Mouse (Mus musculus): ENCODE results near the gene Gm10197. TPM values are rescaled to one million over a fixed set of nuclear protein-coding genes. Genes with fewer than 3 reads are reported as not detected.

The Gm10197 gene
- polyA plus RNA-seq, 1 experiment from 2014 or later, result 32.0 TPM

DNA sequence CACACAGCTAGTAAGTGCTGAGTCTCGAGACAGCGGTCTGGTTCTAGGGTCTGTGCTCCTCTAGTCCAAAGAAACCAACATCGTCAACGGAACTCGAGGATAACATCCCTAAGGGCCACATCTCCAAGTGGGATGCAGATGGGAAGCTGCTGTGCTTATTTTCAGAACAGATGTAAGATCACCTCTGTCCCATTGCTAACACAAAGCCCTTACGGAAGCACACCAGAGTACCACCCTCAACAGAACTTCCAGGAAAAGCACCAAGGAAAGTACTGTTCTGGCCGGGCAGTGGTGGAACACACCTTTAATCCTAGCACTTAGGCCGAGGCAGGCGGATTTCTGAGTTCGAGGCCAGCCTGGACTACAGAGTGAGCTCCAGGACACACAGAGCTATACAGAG lies 6.9 kb upstream of the Gm10197 start:
- in situ Hi-C loops (cut with MboI; ENCODE audit: low pct_unique_long_range_greater_than_20kb), result loop anchor here (25.0 kb wide), 2 partner anchors 384 to 559 kb away; partner anchors contain the start of genes Bbip1 and Shoc2
- H3K27me3 ChIP-seq, result no peaks in the 10 kb centered on the region
- POLR2A ChIA-PET, result interaction anchor here (0.6 kb wide), 1 partner anchor 68 kb away, joined by 5 read pairs; the partner anchor contains the start of gene Mxi1
- DNase-seq (ENCODE audit: low read depth, low spot score), result no peak
- ATAC-seq, result no peak
- CTCF ChIA-PET, result interaction anchor here (1.0 to 2.2 kb wide), 4 partner anchors 8 to 131 kb away, joined by 3 to 6 read pairs (median 4); no protein-coding TSS in a partner anchor
- TF ChIP-seq CTCF (IDR thresholded peaks at IDR 0.05), result no peak

DNA sequence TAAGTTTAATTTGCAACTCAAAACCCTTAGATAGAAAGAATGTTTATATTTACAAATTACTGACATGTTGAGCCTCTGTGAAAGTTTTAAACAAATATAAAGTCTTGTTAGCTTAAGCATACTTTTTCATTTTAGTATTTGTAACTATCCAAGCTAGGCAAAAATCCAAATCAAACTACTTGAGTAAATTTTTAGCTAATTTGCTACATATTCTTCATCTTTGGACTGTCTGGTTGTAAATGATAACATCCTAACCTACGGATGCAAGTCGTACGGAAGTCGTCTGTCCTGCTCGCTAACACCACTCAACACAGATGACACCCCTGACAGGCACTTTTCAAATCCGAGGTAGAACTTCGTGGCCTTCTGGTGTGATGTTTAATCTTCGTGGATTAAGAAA lies 6.1 kb upstream of the Gm10197 start:
- no peak for ATAC-seq
- in situ Hi-C loops (cut with MboI; ENCODE audit: low pct_unique_long_range_greater_than_20kb), result loop anchor here (25.0 kb wide), 2 partner anchors 385 to 560 kb away; partner anchors contain the start of genes Bbip1 and Shoc2
- DNase-seq (ENCODE audit: low read depth, low spot score), result no peak
- no peaks in the 10 kb centered on the region for H3K27me3 ChIP-seq
- CTCF ChIA-PET, result interaction anchor here (1.0 to 2.2 kb wide), 4 partner anchors 9 to 130 kb away, joined by 3 to 6 read pairs (median 4); no protein-coding TSS in a partner anchor
- TF ChIP-seq CTCF (IDR thresholded peaks at IDR 0.05), result no peak
- POLR2A ChIA-PET, result interaction anchor here (1.4 kb wide), 1 partner anchor 52 kb away, joined by 3 read pairs; no protein-coding TSS in a partner anchor

DNA sequence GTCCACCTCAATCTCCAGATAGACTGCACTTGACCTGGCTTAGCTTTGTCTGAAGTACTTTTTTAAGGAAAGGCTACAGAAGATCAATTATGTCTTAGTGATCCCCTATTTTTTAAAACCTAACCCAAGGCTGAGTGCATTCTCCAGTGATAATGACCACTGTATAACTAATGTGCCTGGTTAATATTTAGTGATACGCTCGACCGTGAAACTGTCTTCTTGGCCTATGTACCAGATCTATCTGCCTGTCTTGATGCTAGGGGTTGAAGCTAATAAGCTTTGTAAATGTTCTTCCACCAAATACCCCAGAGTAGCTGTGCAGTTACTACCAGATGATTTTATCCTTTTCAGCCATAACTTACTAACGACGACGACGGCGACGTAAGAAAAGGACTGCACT lies 4.2 kb upstream of the Gm10197 start:
- ChIA-PET CTCF (interaction anchor here (1.0 kb wide), 3 partner anchors 36 to 128 kb away, joined by 3 read pairs; no protein-coding TSS in a partner anchor), POLR2A (interaction anchor here (0.9 to 1.1 kb wide), 2 partner anchors 10 to 37 kb away, joined by 3 read pairs; no protein-coding TSS in a partner anchor)
- no peaks in the 10 kb centered on the region for H3K27me3 ChIP-seq
- in situ Hi-C loops (cut with MboI; ENCODE audit: low pct_unique_long_range_greater_than_20kb), result loop anchor here (25.0 kb wide), 2 partner anchors 386 to 561 kb away; partner anchors contain the start of genes Bbip1 and Shoc2
- TF ChIP-seq CTCF (IDR thresholded peaks at IDR 0.05), result no peak
- ATAC-seq (peak; percentile 58), DNase-seq (ENCODE audit: low read depth, low spot score) (no peak)

DNA sequence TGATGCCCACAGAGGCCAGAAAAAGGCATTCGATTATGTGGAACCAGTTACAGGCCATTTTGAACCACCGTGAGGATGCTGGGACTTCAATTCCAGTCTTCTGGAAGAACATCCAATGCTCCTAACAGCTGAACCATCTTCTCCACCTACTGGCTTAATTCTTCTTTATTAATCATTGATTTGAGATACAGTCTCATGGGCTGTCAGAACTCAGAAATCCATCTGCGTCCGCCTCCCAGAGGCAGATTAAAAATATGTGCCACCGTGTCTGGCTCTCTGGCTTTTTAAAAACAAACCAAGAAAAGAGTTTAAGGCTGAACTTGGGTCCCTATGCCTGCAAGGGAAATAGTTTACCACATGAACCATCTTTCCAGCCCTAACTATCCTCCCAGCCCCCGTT lies 3.7 kb upstream of the Gm10197 start:
- no peak for TF ChIP-seq CTCF (IDR thresholded peaks at IDR 0.05)
- H3K27me3 ChIP-seq, result no peaks in the 10 kb centered on the region
- in situ Hi-C loops (cut with MboI; ENCODE audit: low pct_unique_long_range_greater_than_20kb), result loop anchor here (25.0 kb wide), 2 partner anchors 387 to 562 kb away; partner anchors contain the start of genes Bbip1 and Shoc2
- no peak for DNase-seq (ENCODE audit: low read depth, low spot score)
- POLR2A ChIA-PET, result interaction anchor here (0.9 to 1.1 kb wide), 2 partner anchors 9 to 37 kb away, joined by 3 read pairs; no protein-coding TSS in a partner anchor
- peak; percentile 9 for ATAC-seq
- CTCF ChIA-PET, result interaction anchor here (1.0 kb wide), 3 partner anchors 37 to 127 kb away, joined by 3 read pairs; no protein-coding TSS in a partner anchor

GRCm38 (mm10) chr19:53373570-53373969 lies 2.0 kb upstream of the Gm10197 start:
- POLR2A ChIA-PET, result interaction anchor here (0.6 to 0.7 kb wide), 4 partner anchors 53 to 402 kb away, joined by 3 to 10 read pairs (median 6); no protein-coding TSS in a partner anchor
- H3K27me3 ChIP-seq, result no peaks in the 10 kb centered on the region
- no peak for TF ChIP-seq CTCF (IDR thresholded peaks at IDR 0.05)
- in situ Hi-C loops (cut with MboI; ENCODE audit: low pct_unique_long_range_greater_than_20kb), result loop anchor here (5.0 to 25.0 kb wide), 2 partner anchors 41 to 361 kb away; no protein-coding TSS in a partner anchor
- DNase-seq (ENCODE audit: low read depth, low spot score) (no peak), ATAC-seq (no peak)
- CTCF ChIA-PET, result no interaction called here

- no peak for TF ChIP-seq CTCF (IDR thresholded peaks at IDR 0.05)
- CTCF ChIA-PET, result interaction anchor here (0.8 to 3.6 kb wide), 10 partner anchors 10 to 362 kb away, joined by 3 to 20 read pairs (median 4); no protein-coding TSS in a partner anchor
- POLR2A ChIA-PET, result interaction anchor here (0.7 to 1.3 kb wide), 4 partner anchors 10 to 40 kb away, joined by 3 to 6 read pairs (median 4); no protein-coding TSS in a partner anchor
- DNase-seq (ENCODE audit: low read depth, low spot score) (no peak), ATAC-seq (peak; percentile 68)
- no peaks in the 10 kb centered on the region for H3K27me3 ChIP-seq
- in situ Hi-C loops (cut with MboI; ENCODE audit: low pct_unique_long_range_greater_than_20kb), result loop anchor here (5.0 to 25.0 kb wide), 2 partner anchors 38 to 358 kb away; no protein-coding TSS in a partner anchor
These were observed 1.3 kb downstream of the Gm10197 start for GRCm38 (mm10) chr19:53370233-53370632.

DNA sequence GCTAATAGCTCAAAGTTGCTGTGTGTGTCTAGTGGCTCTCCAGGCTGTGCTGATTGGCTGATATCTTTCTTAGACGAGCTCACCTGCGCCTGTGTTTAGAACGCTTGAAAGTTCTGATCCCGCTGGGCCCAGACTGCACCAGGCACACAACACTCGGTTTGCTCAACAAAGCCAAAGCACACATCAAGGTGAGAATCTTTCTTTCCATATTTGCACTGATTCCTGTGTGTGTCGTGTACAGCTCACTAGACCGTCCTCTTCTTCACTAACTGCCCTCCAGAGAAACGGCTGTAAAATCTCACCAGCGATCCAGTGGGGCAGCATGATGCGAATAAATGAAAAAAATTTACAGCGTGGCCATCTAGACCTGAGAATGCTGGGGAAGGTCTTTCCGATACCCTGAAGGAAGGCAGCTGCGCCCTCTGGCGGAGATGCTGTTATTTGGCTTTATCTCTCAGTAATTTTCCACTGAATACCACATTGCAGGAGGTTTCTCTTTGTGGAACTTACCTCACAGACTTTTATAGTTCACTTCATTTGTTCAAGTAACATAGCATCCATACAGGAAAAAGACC lies 2.0 kb downstream of the Gm10197 start:
- POLR2A ChIA-PET, result interaction anchor here (0.7 to 1.3 kb wide), 5 partner anchors 11 to 44 kb away, joined by 3 to 6 read pairs (median 3); no protein-coding TSS in a partner anchor
- peak; percentile 88 for TF ChIP-seq CTCF (IDR thresholded peaks at IDR 0.05)
- DNase-seq (ENCODE audit: low read depth, low spot score) (no peak), ATAC-seq (peak; percentile 68)
- in situ Hi-C loops (cut with MboI; ENCODE audit: low pct_unique_long_range_greater_than_20kb), result loop anchor here (5.0 to 25.0 kb wide), 2 partner anchors 37 to 357 kb away; no protein-coding TSS in a partner anchor
- H3K27me3 ChIP-seq, result no peaks in the 10 kb centered on the region
- CTCF ChIA-PET, result interaction anchor here (0.7 to 3.6 kb wide), 14 partner anchors 10 to 255 kb away, joined by 3 to 20 read pairs (median 3); no protein-coding TSS in a partner anchor

DNA sequence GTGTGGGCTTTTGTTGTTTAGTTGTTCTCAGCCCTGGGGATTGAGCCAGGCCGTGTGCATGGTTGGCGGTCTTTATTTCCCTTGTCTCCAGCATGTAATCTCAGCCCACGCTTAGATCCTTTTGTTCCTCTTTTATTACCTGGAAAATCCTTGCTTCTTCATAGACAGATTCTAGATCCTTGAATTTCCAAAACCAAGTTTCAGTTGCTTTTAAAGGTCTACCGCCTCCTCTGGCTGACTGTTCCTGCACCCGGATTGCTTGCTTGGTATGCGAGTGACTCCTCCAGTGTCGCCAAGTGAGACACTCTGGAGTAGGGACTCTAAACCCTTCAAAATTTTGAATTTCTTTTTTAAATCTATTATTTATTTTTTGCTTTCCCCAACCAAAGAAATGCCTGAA lies 4.7 kb downstream of the Gm10197 start:
- no peak for ATAC-seq
- POLR2A ChIA-PET, result interaction anchor here (0.8 to 1.6 kb wide), 3 partner anchors 9 to 92 kb away, joined by 3 to 9 read pairs (median 3); partner anchors contain the start of gene Mxi1
- TF ChIP-seq CTCF (IDR thresholded peaks at IDR 0.05), result no peak
- in situ Hi-C loops (cut with MboI; ENCODE audit: low pct_unique_long_range_greater_than_20kb), result loop anchor here (25.0 kb wide), 1 partner anchor 355 kb away; no protein-coding TSS in a partner anchor
- no peaks in the 10 kb centered on the region for H3K27me3 ChIP-seq
- CTCF ChIA-PET, result interaction anchor here (1.1 kb wide), 1 partner anchor 27 kb away, joined by 3 read pairs; no protein-coding TSS in a partner anchor
- no peak for DNase-seq (ENCODE audit: low read depth, low spot score)

- ATAC-seq (no peak), DNase-seq (ENCODE audit: low read depth, low spot score) (no peak)
- in situ Hi-C loops (cut with MboI; ENCODE audit: low pct_unique_long_range_greater_than_20kb), result loop anchor here (25.0 kb wide), 1 partner anchor 354 kb away; no protein-coding TSS in a partner anchor
- no peaks in the 10 kb centered on the region for H3K27me3 ChIP-seq
- ChIA-PET CTCF (interaction anchor here (0.9 to 1.4 kb wide), 4 partner anchors 12 to 36 kb away, joined by 3 read pairs; no protein-coding TSS in a partner anchor), POLR2A (interaction anchor here (0.8 to 1.6 kb wide), 3 partner anchors 9 to 92 kb away, joined by 3 to 9 read pairs (median 3); partner anchors contain the start of gene Mxi1)
- no peak for TF ChIP-seq CTCF (IDR thresholded peaks at IDR 0.05)
These were observed 5.3 kb downstream of the Gm10197 start for GRCm38 (mm10) chr19:53366057-53366775.
